Mouse (Mus musculus) ES-E14 (cell line): Measurements from ENCODE around the gene Ccdc191. TPM values are rescaled to one million over a fixed set of nuclear protein-coding genes. Genes with fewer than 3 reads are reported as not detected.

Experiments used
- DNase-seq: peaks from one replicate; pipeline ENCODE4 v3.0.0-alpha.2; 2013; ENCODE audit warnings: low read depth, low spot score
- H3K27ac ChIP-seq: 2 replicates; pipeline ENCODE4 v1.5.1; 2012; ENCODE audit warnings: low read depth, mild to moderate bottlenecking, low read length, moderate library complexity, mixed read lengths; ENCODE audit not compliant: poor library complexity, insufficient read depth, severe bottlenecking
- H3K36me3 ChIP-seq: 2 replicates; pipeline ENCODE4 v1.6.1; 2012; ENCODE audit warnings: mild to moderate bottlenecking, low read length, moderate library complexity, mixed read lengths; ENCODE audit not compliant: control insufficient read depth, poor library complexity, insufficient read depth, severe bottlenecking
- H3K4me1 ChIP-seq, 2 experiments: fragments of 150-350 bp in 1 of 2; sonication (generic) in 1 of 2; 2 replicates each; pipeline ENCODE4 v1.6.1; 2012; ENCODE audit warnings: low read length in 2 of 2, mild to moderate bottlenecking in 1 of 2, mixed read lengths in 1 of 2; ENCODE audit not compliant: control insufficient read depth in 2 of 2, insufficient read depth in 2 of 2, poor library complexity in 1 of 2
- H3K4me3 ChIP-seq, 2 experiments: fragments of 150-350 bp in 1 of 2; sonication (generic) in 1 of 2; 2 replicates each; pipeline ENCODE4 v1.5.1; 2012; ENCODE audit warnings: low read length in 2 of 2, low read depth in 1 of 2, mild to moderate bottlenecking in 1 of 2, mixed read lengths in 1 of 2; ENCODE audit not compliant: insufficient read depth in 1 of 2, poor library complexity in 1 of 2, severe bottlenecking in 1 of 2
- H3K9ac ChIP-seq: 2 replicates; pipeline ENCODE4 v1.6.1; 2012; ENCODE audit warnings: low read depth, mild to moderate bottlenecking, low read length, mixed read lengths; ENCODE audit not compliant: poor library complexity, insufficient read depth, severe bottlenecking
- H3K9me3 ChIP-seq: fragments of 150-350 bp; sonication (generic); 2 replicates; pipeline ENCODE4 v1.6.1; 2012; ENCODE audit warnings: low read depth, mild to moderate bottlenecking, low read length; ENCODE audit not compliant: control insufficient read depth, insufficient read depth
- CHD2 ChIP-seq: IDR thresholded peaks from 2 replicates; pipeline ENCODE4 v1.6.1; 2014; ENCODE audit warnings: mild to moderate bottlenecking, low read depth, low read length, inconsistent platforms
- HCFC1 ChIP-seq: IDR thresholded peaks from 2 replicates; pipeline ENCODE4 v1.6.1; 2012; ENCODE audit warnings: low read length, inconsistent platforms, borderline replicate concordance; ENCODE audit not compliant: insufficient read depth
- MAFK ChIP-seq: IDR thresholded peaks from 2 replicates; pipeline ENCODE4 v1.6.1; 2014; ENCODE audit warnings: mild to moderate bottlenecking, low read depth, low read length, inconsistent platforms; ENCODE audit not compliant: insufficient read depth
- ZC3H11A ChIP-seq: IDR thresholded peaks from 2 replicates; pipeline ENCODE4 v1.6.1; 2012; ENCODE audit warnings: low read depth, mild to moderate bottlenecking, inconsistent platforms, low read length, borderline replicate concordance
- ZNF384 ChIP-seq: IDR thresholded peaks from 2 replicates; pipeline ENCODE4 v1.6.1; 2012; ENCODE audit warnings: low read depth, low read length, inconsistent platforms
- in situ Hi-C, 2 experiments: fragments of 600-800 bp; cut with MboI; formaldehyde crosslinking; loops; one replicate each; pipeline ENCODE4 v1.15.1; 2025; ENCODE audit warnings: low sequenced_read_pairs in 2 of 2, inconsistent platforms in 1 of 2; ENCODE audit not compliant: unreplicated experiment in 2 of 2
- total RNA-seq: library from RNA; depleted of rRNA; stranded (reverse); fragments of 300-350 nt; gene quantifications from 2 replicates; pipeline ENCODE4 v1.2.3, GENCODE M21; 2012

The Ccdc191 gene
- total RNA-seq, 1 experiment = 13.8 TPM

GRCm38 (mm10) chr16:43954913-43955312, 65.3 kb downstream of the Ccdc191 start:
- no peak for DNase-seq
- Histone ChIP-seq H3K9me3 (no peaks in the 10 kb centered on the region), H3K4me3 (no peak overlapping the region), H3K9ac (no peak overlapping the region), H3K36me3 (peaks cover 8% of the 10 kb centered on the region; the same call in 1 of the 2 replicates), H3K27ac (no peak overlapping the region), H3K4me1 (no peaks in the 10 kb centered on the region)
- TF ChIP-seq HCFC1 = no peak
- no peak for TF ChIP-seq MAFK
- TF ChIP-seq ZC3H11A = no peak
- no peak for TF ChIP-seq ZNF384
- no peak for TF ChIP-seq CHD2
- in situ Hi-C loops = no loop called here

DNA sequence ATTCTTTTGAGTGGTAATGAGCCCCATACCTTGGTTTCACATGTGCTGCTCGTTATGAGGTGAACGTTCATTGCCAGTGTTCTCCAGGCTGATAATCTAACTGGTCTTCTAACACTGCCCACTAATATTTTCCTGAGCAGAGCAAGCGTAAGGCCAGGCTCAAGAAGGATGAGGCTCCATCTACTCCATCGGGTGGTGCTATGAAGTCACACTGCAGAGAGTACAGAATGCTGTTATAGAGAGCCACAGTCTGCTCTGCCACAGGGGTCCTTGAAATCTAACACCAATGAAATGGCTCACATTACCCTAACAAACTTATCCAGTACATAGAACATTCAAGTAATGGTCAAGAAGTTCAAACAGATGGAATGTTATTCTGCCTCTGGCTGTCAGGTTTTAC, 68.4 kb downstream of the Ccdc191 start:
- H3K36me3 ChIP-seq = peaks cover 4% of the 10 kb centered on the region; the same call in 1 of the 2 replicates
- TF ChIP-seq HCFC1 = no peak
- TF ChIP-seq ZC3H11A = no peak
- TF ChIP-seq MAFK = no peak
- no peak for TF ChIP-seq ZNF384
- no peak for TF ChIP-seq CHD2
- no peak for DNase-seq
- H3K9ac ChIP-seq = no peak overlapping the region
- no peak overlapping the region for H3K27ac ChIP-seq
- in situ Hi-C loops = no loop called here
- H3K4me1 ChIP-seq = no peaks in the 10 kb centered on the region
- H3K9me3 ChIP-seq = no peaks in the 10 kb centered on the region
- no peak overlapping the region for H3K4me3 ChIP-seq

DNA sequence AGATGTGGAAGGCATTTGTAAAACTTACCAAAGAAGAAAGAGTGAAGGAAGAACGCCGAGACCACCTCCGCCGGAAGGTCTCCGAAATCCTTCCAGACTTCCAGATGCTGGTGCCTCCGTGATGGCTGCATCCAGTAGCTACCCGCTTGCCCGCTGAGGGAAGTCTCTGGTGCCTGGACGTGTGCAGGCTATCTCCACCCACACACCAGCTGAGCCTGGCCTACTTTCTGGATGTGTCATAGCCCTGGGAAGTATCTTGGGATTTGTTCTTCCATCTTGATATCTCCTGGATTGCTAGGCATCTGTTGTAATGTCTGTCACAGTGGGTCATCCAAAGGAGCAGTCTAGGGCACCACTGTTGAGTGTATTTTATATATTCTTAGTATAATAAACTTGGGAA, 73.7 kb downstream of the Ccdc191 start:
- TF ChIP-seq MAFK = no peak
- no peak for TF ChIP-seq CHD2
- no peak for TF ChIP-seq ZC3H11A
- TF ChIP-seq ZNF384 = no peak
- TF ChIP-seq HCFC1 = no peak
- Histone ChIP-seq H3K27ac (no peak overlapping the region), H3K9ac (no peak overlapping the region), H3K36me3 (peaks cover 6% of the 10 kb centered on the region; the same call in 1 of the 2 replicates), H3K4me1 (no peaks in the 10 kb centered on the region), H3K9me3 (no peaks in the 10 kb centered on the region), H3K4me3 (no peak overlapping the region)
- DNase-seq = no peak
- in situ Hi-C loops = no loop called here

DNA sequence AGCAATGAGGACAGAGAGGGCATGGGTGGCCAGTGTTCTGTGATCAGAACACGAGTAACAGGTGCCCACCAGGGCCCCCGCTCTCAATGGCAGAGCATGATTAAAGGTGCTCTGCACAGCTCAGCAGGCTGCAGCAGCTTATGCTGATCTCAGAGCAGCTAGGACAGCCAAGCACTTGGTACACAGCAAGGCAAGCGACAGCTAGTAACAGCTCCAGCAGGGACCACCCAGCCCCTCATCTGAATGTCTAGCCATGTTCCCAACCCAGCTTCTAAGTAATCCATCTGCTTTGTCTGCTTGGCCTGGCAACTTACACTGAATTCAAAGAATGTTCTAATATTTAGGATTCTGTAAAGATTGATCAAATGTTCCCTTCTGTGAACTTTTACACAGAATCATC, 74.2 kb downstream of the Ccdc191 start:
- no peak overlapping the region for H3K9ac ChIP-seq
- no peaks in the 10 kb centered on the region for H3K9me3 ChIP-seq
- no peak overlapping the region for H3K27ac ChIP-seq
- 0 out of 4 replicates have a peak, but pooled peaks cover 0 to 3% of the 10 kb centered on the region in 2 experiments for H3K4me1 ChIP-seq
- no peak for DNase-seq
- TF ChIP-seq MAFK (no peak), HCFC1 (no peak), ZNF384 (no peak), ZC3H11A (no peak), CHD2 (no peak)
- in situ Hi-C loops = no loop called here
- peaks cover 6% of the 10 kb centered on the region; the same call in 1 of the 2 replicates for H3K36me3 ChIP-seq
- H3K4me3 ChIP-seq = no peak overlapping the region
